Mouse (Mus musculus) megakaryocyte, embryonic 14.5 days (primary cell): ENCODE data around the gene Adgrg2.

Source experiments
- FLI1 ChIP-seq: IDR thresholded peaks from 2 replicates; pipeline ENCODE4 v1.6.1; 2012; ENCODE audit warnings: low read length, inconsistent platforms, mixed read lengths
- GATA1 ChIP-seq: IDR thresholded peaks from 3 replicates; pipeline ENCODE4 v1.6.1; 2012; ENCODE audit warnings: mixed read lengths, low read length, inconsistent platforms, borderline replicate concordance

GRCm38 (mm10) chrX:160448351-160448750 is 57.9 kb downstream of the Adgrg2 start:
- no peak for TF ChIP-seq GATA1
- TF ChIP-seq FLI1: no peak
